In genomic region chr7:83736341-83737115, GRCm38 (mm10) we compare ENCODE assay signal across 24 mouse cellular contexts. TPM values are rescaled to one million over a fixed set of nuclear protein-coding genes. Genes with fewer than 3 reads are reported as not detected.
"Had no signal": no experiment of that assay in that cellular context is flagged by ENCODE, and none has a peak within 500 bp of the region (broad histone marks: within the 10 kb centered on the region; RNA-seq: fewer than 3 reads in every experiment).

No protein-coding gene starts in this region.

- H3K27me3 ChIP-seq: limb, embryonic 13.5 days; liver, embryonic 13.5 days; neural tube, embryonic 12.5 days; stomach, embryonic 15.5 days had no signal

- H3K9ac ChIP-seq: limb, embryonic 13.5 days; liver, embryonic 13.5 days; lung, embryonic 14.5 days; neural tube, embryonic 12.5 days; stomach, embryonic 15.5 days had no signal

- ATAC-seq: lung, postnatal 0 days had no signal

- H3K4me3 ChIP-seq: layer of hippocampus, adult 2 months; limb, embryonic 10.5 days; limb, embryonic 13.5 days; liver, embryonic 13.5 days; neural tube, embryonic 12.5 days; stomach, embryonic 15.5 days had no signal

- H3K27ac ChIP-seq: kidney, postnatal 0 days; layer of hippocampus, adult 2 months; limb, embryonic 13.5 days; liver, embryonic 13.5 days; macrophage; neural tube, embryonic 12.5 days; stomach, embryonic 15.5 days had no signal

- H3K9me3 ChIP-seq: limb, embryonic 10.5 days; limb, embryonic 13.5 days; liver, embryonic 13.5 days; neural tube, embryonic 12.5 days; stomach, embryonic 15.5 days had no signal

- H3K4me1 ChIP-seq: liver, embryonic 13.5 days; neural tube, embryonic 12.5 days had no signal

- H3K36me3 ChIP-seq: limb, embryonic 10.5 days; limb, embryonic 13.5 days; liver, embryonic 13.5 days; neural tube, embryonic 12.5 days; stomach, embryonic 15.5 days had no signal

- DNase-seq: kidney, adult 2 months; kidney, postnatal 25 days; layer of hippocampus, adult 9-11 months; liver, embryonic 13.5 days; lung, embryonic 14.5 days; midbrain, embryonic 14.5 days; retina, postnatal 1 day; right cerebral cortex, postnatal 25 days; spleen, adult 18-20 months; thymus, postnatal 25 days had no signal

- H3K4me2 ChIP-seq: limb, embryonic 13.5 days; liver, embryonic 13.5 days; lung, embryonic 14.5 days; neural tube, embryonic 12.5 days; stomach, embryonic 15.5 days had no signal

RNA-seq across cellular contexts. Expression of gene Cfap161, which starts 58.2 kb away (rescaled TPM):
- total RNA-seq: liver, adult 2 months; megakaryocyte, adult 5-6 weeks; neutrophil, adult 5-6 weeks had no signal
- polyA plus RNA-seq: kidney, adult 2 months; kidney, embryonic 14.5 days; large intestine, adult 2 months; liver, adult 2 months; liver, embryonic 13.5 days; liver, embryonic 16.5 days; neural tube, embryonic 12.5 days had no signal
